Mouse (Mus musculus) brain, embryonic 14.5 days (tissue): ENCODE measurements around the gene Lrrc46.

Experiments used
- CTCF ChIP-seq: fragments of 200-500 bp; IDR thresholded peaks from 2 replicates; pipeline ENCODE4 v1.5.1; 2012; ENCODE audit warnings: inconsistent platforms, mild to moderate bottlenecking, moderate library complexity, borderline replicate concordance; ENCODE audit not compliant: insufficient read depth, insufficient read length; ENCODE audit errors: extremely low read depth
- POLR2A ChIP-seq: fragments of 200-500 bp; IDR thresholded peaks from 2 replicates; pipeline ENCODE4 v1.6.1; 2012; ENCODE audit warnings: mild to moderate bottlenecking, inconsistent platforms, borderline replicate concordance; ENCODE audit not compliant: poor library complexity, insufficient read depth, insufficient read length, severe bottlenecking; ENCODE audit errors: extremely low read depth

- no peak for TF ChIP-seq CTCF
- no peak for TF ChIP-seq POLR2A
Measured at GRCm38 (mm10) chr11:96984903-96985302, 56.3 kb downstream of the Lrrc46 start.
